Mouse (Mus musculus): ENCODE measurements around the gene Epn1. TPM values are rescaled to one million over a fixed set of nuclear protein-coding genes. Genes with fewer than 3 reads are reported as not detected.

Epn1 gene
- polyA plus RNA-seq, 1 experiment from 2014 or later, result 53.8 TPM

- WGBS, result 44% methylated on average over 3 of the region's 3 CpGs
- DNase-seq (ENCODE audit: low spot score), result no peak
Measured at GRCm38 (mm10) chr7:5112701-5113100, 32.7 kb downstream of the Epn1 start.

GRCm38 (mm10) chr7:5116850-5117249 is 36.8 kb downstream of the Epn1 start, which contains the start of gene Rfpl4:
Gene Rfpl4, minus strand, starts transcription at chr7:5116950.
- DNase-seq (ENCODE audit: low spot score), result no peak
- Histone ChIP-seq H3K36me3 (no peaks in the 10 kb centered on the region), H3K27ac (no peak within 1 kb of the TSS), H3K27me3 (ENCODE audit: insufficient read depth, poor library complexity, severe bottlenecking) (no peaks in the 10 kb centered on the region), H3K9me3 (no peaks in the 10 kb centered on the region), H3K4me3 (no peak within 1 kb of the TSS), H3K4me1 (no peaks in the 10 kb centered on the region)
- 87% methylated on average over 3 of the region's 3 CpGs for WGBS

More at GRCm38 (mm10) chr7:5112701-5113100, 32.7 kb downstream of the Epn1 start:
- no peaks in the 10 kb centered on the region for H3K36me3 ChIP-seq
- H3K27me3 ChIP-seq (ENCODE audit: insufficient read depth, poor library complexity, severe bottlenecking), result no peaks in the 10 kb centered on the region
- no peaks in the 10 kb centered on the region for H3K4me1 ChIP-seq
- no peak overlapping the region for H3K4me3 ChIP-seq
- H3K27ac ChIP-seq, result no peak overlapping the region
- no peaks in the 10 kb centered on the region for H3K9me3 ChIP-seq

- WGBS, result 78% methylated on average over 8 of the region's 8 CpGs
- DNase-seq (ENCODE audit: low spot score), result no peak
- Histone ChIP-seq H3K27me3 (ENCODE audit: insufficient read depth, poor library complexity, severe bottlenecking) (no peaks in the 10 kb centered on the region), H3K36me3 (no peaks in the 10 kb centered on the region), H3K9me3 (no peaks in the 10 kb centered on the region), H3K4me3 (no peak overlapping the region), H3K27ac (no peak overlapping the region), H3K4me1 (peaks cover 3% of the 10 kb centered on the region; the same call in 1 of the 2 replicates)
Measured at GRCm38 (mm10) chr7:5125078-5125477, 45.0 kb downstream of the Epn1 start.

- H3K4me1 ChIP-seq, result peaks cover 3% of the 10 kb centered on the region; the same call in 1 of the 2 replicates
- no peaks in the 10 kb centered on the region for H3K36me3 ChIP-seq
- peak within 1 kb of the TSS; percentile 54 for H3K4me3 ChIP-seq
- peak; percentile 85 for DNase-seq (ENCODE audit: low spot score)
- 18% methylated on average over 42 of the region's 42 CpGs for WGBS
- no peaks in the 10 kb centered on the region for H3K9me3 ChIP-seq
- H3K27ac ChIP-seq, result peak within 1 kb of the TSS; percentile 75
- H3K27me3 ChIP-seq (ENCODE audit: insufficient read depth, poor library complexity, severe bottlenecking), result no peaks in the 10 kb centered on the region
Measured at GRCm38 (mm10) chr7:5125549-5126406, 45.7 kb downstream of the Epn1 start, which contains the start of gene Rasl2-9. Gene Rasl2-9, minus strand, starts transcription at chr7:5125950.

Small RNA genes within 50 kb of the gene (microRNA-seq; reads per million reads assigned to microRNA genes)
- gene Gm26217, result not detected

Other genes with a start within 250 kb of the Epn1 start
- gene Shisa7, start 235.5 kb upstream of the Epn1 start, polyA plus RNA-seq (2016; fragmentation: Nextera tagmentation; extraction: Ambion mirVana), result 0.14 TPM in 1 of 2 replicates, not detected in the other
- 3.9 TPM in 2 replicates for gene Isoc2b, start 210.0 kb upstream of the Epn1 start, polyA plus RNA-seq (2016; fragmentation: Nextera tagmentation; extraction: Ambion mirVana)
- gene Isoc2a, start 203.1 kb upstream of the Epn1 start, polyA plus RNA-seq (2016; fragmentation: Nextera tagmentation; extraction: Ambion mirVana), result 1.3 TPM in 2 replicates
- 0.18 and 0.36 TPM in 2 replicates for gene Gm36210, start 173.7 kb upstream of the Epn1 start, polyA plus RNA-seq (2016; fragmentation: Nextera tagmentation; extraction: Ambion mirVana)
- gene Zfp628, start 165.0 kb upstream of the Epn1 start, polyA plus RNA-seq (2016; fragmentation: Nextera tagmentation; extraction: Ambion mirVana), result 2.9 and 3.5 TPM in 2 replicates
- gene Nat14, start 158.2 kb upstream of the Epn1 start, polyA plus RNA-seq (2016; fragmentation: Nextera tagmentation; extraction: Ambion mirVana), result 4.3 and 5.5 TPM in 2 replicates
- gene Ssc5d, start 154.4 kb upstream of the Epn1 start, polyA plus RNA-seq (2016; fragmentation: Nextera tagmentation; extraction: Ambion mirVana), result 1.2 and 1.6 TPM in 2 replicates
- 1.8 and 2.3 TPM in 2 replicates for gene Sbk2, start 115.8 kb upstream of the Epn1 start, polyA plus RNA-seq (2016; fragmentation: Nextera tagmentation; extraction: Ambion mirVana)
- gene Sbk3, start 109.1 kb upstream of the Epn1 start, polyA plus RNA-seq (2016; fragmentation: Nextera tagmentation; extraction: Ambion mirVana), result 0.39 and 0.43 TPM in 2 replicates
- gene Zfp579, start 84.1 kb upstream of the Epn1 start, polyA plus RNA-seq (2016; fragmentation: Nextera tagmentation; extraction: Ambion mirVana), result 21.6 and 29.2 TPM in 2 replicates
- gene Zfp524, start 65.8 kb upstream of the Epn1 start, polyA plus RNA-seq (2016; fragmentation: Nextera tagmentation; extraction: Ambion mirVana), result 10.0 and 11.4 TPM in 2 replicates
- gene Fiz1, start 65.5 kb upstream of the Epn1 start, polyA plus RNA-seq (2016; fragmentation: Nextera tagmentation; extraction: Ambion mirVana), result 36.1 and 43.5 TPM in 2 replicates
- gene Gm44973, start 64.7 kb upstream of the Epn1 start, polyA plus RNA-seq (2016; fragmentation: Nextera tagmentation; extraction: Ambion mirVana), result 0.72 TPM in 1 of 2 replicates, not detected in the other
- 3.8 and 4.4 TPM in 2 replicates for gene Zfp865, start 59.9 kb upstream of the Epn1 start, polyA plus RNA-seq (2016; fragmentation: Nextera tagmentation; extraction: Ambion mirVana)
- 1.4 and 4.7 TPM in 2 replicates for gene Ccdc106, start 59.7 kb upstream of the Epn1 start, polyA plus RNA-seq (2016; fragmentation: Nextera tagmentation; extraction: Ambion mirVana)
- not detected in 2 replicates for gene 4632433K11Rik, start 46.1 kb upstream of the Epn1 start, polyA plus RNA-seq (2016; fragmentation: Nextera tagmentation; extraction: Ambion mirVana)
- gene Zfp784, start 41.8 kb upstream of the Epn1 start, polyA plus RNA-seq (2016; fragmentation: Nextera tagmentation; extraction: Ambion mirVana), result 3.9 and 4.5 TPM in 2 replicates
- gene Zfp580, start 28.7 kb upstream of the Epn1 start, polyA plus RNA-seq (2016; fragmentation: Nextera tagmentation; extraction: Ambion mirVana), result 17.6 and 21.4 TPM in 2 replicates
- gene U2af2, start 18.1 kb upstream of the Epn1 start, polyA plus RNA-seq (2016; fragmentation: Nextera tagmentation; extraction: Ambion mirVana), result 107 and 121 TPM in 2 replicates
- gene Rfpl4, start 36.7 kb downstream of the Epn1 start, polyA plus RNA-seq (2016; fragmentation: Nextera tagmentation; extraction: Ambion mirVana), result not detected in 2 replicates
- 0.88 and 1.9 TPM in 2 replicates for gene Rasl2-9, start 45.7 kb downstream of the Epn1 start, polyA plus RNA-seq (2016; fragmentation: Nextera tagmentation; extraction: Ambion mirVana)
- gene Vmn1r55, start 69.4 kb downstream of the Epn1 start, polyA plus RNA-seq (2016; fragmentation: Nextera tagmentation; extraction: Ambion mirVana), result not detected in 2 replicates
- gene Vmn1r56, start 116.5 kb downstream of the Epn1 start, polyA plus RNA-seq (2016; fragmentation: Nextera tagmentation; extraction: Ambion mirVana), result not detected in 2 replicates
- not detected in 2 replicates for gene Vmn1r57, start 138.3 kb downstream of the Epn1 start, polyA plus RNA-seq (2016; fragmentation: Nextera tagmentation; extraction: Ambion mirVana)

All from heart, embryonic 10.5 days (tissue).